Mouse (Mus musculus) myocyte (in vitro differentiated cells): ENCODE measurements around the gene Slc36a2. TPM values are rescaled to one million over a fixed set of nuclear protein-coding genes. Genes with fewer than 3 reads are reported as not detected.

Experiments
- H3K27me3 ChIP-seq: one replicate; pipeline ENCODE4 v1.6.1; 2011; ENCODE audit not compliant: control insufficient read depth, insufficient read depth, insufficient read length
- H3K36me3 ChIP-seq: one replicate; pipeline ENCODE4 v1.6.1; 2011; ENCODE audit not compliant: control insufficient read depth, insufficient read depth
- H3K4me2 ChIP-seq: one replicate; pipeline ENCODE4 v1.6.1; 2011; ENCODE audit warnings: low read depth, control low read depth
- H3K4me3 ChIP-seq: one replicate; pipeline ENCODE4 v1.5.1; 2011; ENCODE audit warnings: mild to moderate bottlenecking, control low read depth, moderate library complexity
- H3K79me2 ChIP-seq: one replicate; pipeline ENCODE4 v1.6.1; 2011; ENCODE audit not compliant: control insufficient read depth, insufficient read depth
- H3ac ChIP-seq: one replicate; pipeline ENCODE4 v1.6.1; 2011; ENCODE audit not compliant: control insufficient read depth, insufficient read length
- CEBPB ChIP-seq: IDR thresholded peaks from 2 replicates; pipeline ENCODE4 v1.6.1; 2011; ENCODE audit warnings: mild to moderate bottlenecking, moderate library complexity; ENCODE audit not compliant: poor library complexity, insufficient read depth, severe bottlenecking
- E2F4 ChIP-seq: IDR thresholded peaks from one replicate; pipeline ENCODE4 v1.6.1; 2011; ENCODE audit warnings: mild to moderate bottlenecking, control low read depth, moderate library complexity; ENCODE audit not compliant: insufficient read depth
- MAX ChIP-seq: IDR thresholded peaks from one replicate; pipeline ENCODE4 v1.6.1; 2011; ENCODE audit warnings: low read depth, mild to moderate bottlenecking, control low read depth
- MYOD1 ChIP-seq, 3 experiments: IDR thresholded peaks; one replicate each; pipeline ENCODE4 v1.6.1; 2011; ENCODE audit warnings: control low read depth in 2 of 3, low read depth in 2 of 3, mild to moderate bottlenecking in 2 of 3, moderate library complexity in 1 of 3; ENCODE audit not compliant: insufficient read length in 2 of 3, control insufficient read depth in 1 of 3
- MYOG ChIP-seq, 3 experiments: IDR thresholded peaks; one replicate each; pipeline ENCODE4 v1.6.1; 2011; ENCODE audit warnings: control low read depth in 2 of 3, low read depth in 2 of 3, mild to moderate bottlenecking in 2 of 3; ENCODE audit not compliant: insufficient read length in 2 of 3, control insufficient read depth in 1 of 3, insufficient read depth in 1 of 3
- POLR2A ChIP-seq: IDR thresholded peaks from one replicate; pipeline ENCODE4 v1.6.1; 2011; ENCODE audit warnings: low read depth, mild to moderate bottlenecking, control low read depth, moderate library complexity; ENCODE audit not compliant: insufficient read length
- POLR2AphosphoS2 ChIP-seq: IDR thresholded peaks from one replicate; pipeline ENCODE4 v1.6.1; 2011; ENCODE audit warnings: low read depth, control low read depth; ENCODE audit not compliant: insufficient read length
- REST ChIP-seq: IDR thresholded peaks from one replicate; pipeline ENCODE4 v1.6.1; 2011; ENCODE audit warnings: mild to moderate bottlenecking, control low read depth, moderate library complexity; ENCODE audit not compliant: insufficient read depth, insufficient read length
- SRF ChIP-seq: IDR thresholded peaks from one replicate; pipeline ENCODE4 v1.6.1; 2011; ENCODE audit warnings: low read depth; ENCODE audit not compliant: control insufficient read depth, insufficient read length
- TCF12 ChIP-seq: IDR thresholded peaks from one replicate; pipeline ENCODE4 v1.6.1; 2011; ENCODE audit warnings: mild to moderate bottlenecking, control low read depth; ENCODE audit not compliant: poor library complexity, insufficient read depth, severe bottlenecking
- TCF3 ChIP-seq: IDR thresholded peaks from one replicate; pipeline ENCODE4 v1.6.1; 2011; ENCODE audit warnings: low read depth, control low read depth; ENCODE audit not compliant: insufficient read length
- USF1 ChIP-seq: IDR thresholded peaks from one replicate; pipeline ENCODE4 v1.6.1; 2011; ENCODE audit warnings: low read depth, mild to moderate bottlenecking, control low read depth, moderate library complexity
- polyA plus RNA-seq: library from polyadenylated mRNA; unstranded; fragments of >200 nt; fragmentation: generic; extraction: Trizol; gene quantifications from one replicate; pipeline ENCODE4 v1.2.1, GENCODE M21; 2012; ENCODE audit warnings: missing spikeins

Gene Slc36a2
- polyA plus RNA-seq, 1 experiment: not detected

GRCm38 (mm10) chr11:55204159-55204596 is 19.3 kb upstream of the Slc36a2 start, which contains the start of gene Slc36a1:
Slc36a1 (plus strand) TSS chr11:55204350.
- TF ChIP-seq REST (no peak), MAX (no peak), USF1 (peak; percentile 99), TCF12 (no peak), MYOG (IDR thresholded peaks at IDR 0.05; ENCODE audit: control insufficient read depth in 1 of 3, insufficient read depth in 1 of 3, insufficient read length in 2 of 3, low read depth in 2 of 3) (peak in 1 of 3 experiments; percentile 35), POLR2A (no peak), MYOD1 (IDR thresholded peaks at IDR 0.05; ENCODE audit: control insufficient read depth in 1 of 3, insufficient read length in 2 of 3, low read depth in 2 of 3) (no peak), SRF (peak; percentile 10), POLR2AphosphoS2 (peak; percentile 44)
- peak within 1 kb of the TSS; percentile 90 for H3K4me2 ChIP-seq
- H3K36me3 ChIP-seq: no peaks in the 10 kb centered on the region
- H3K79me2 ChIP-seq: no peaks in the 10 kb centered on the region
- peak within 1 kb of the TSS; percentile 43 for H3K4me3 ChIP-seq
- peak within 1 kb of the TSS; percentile 15 for H3ac ChIP-seq
- H3K27me3 ChIP-seq: no peaks in the 10 kb centered on the region

GRCm38 (mm10) chr11:55197740-55198510 is 13.0 kb upstream of the Slc36a2 start:
- Histone ChIP-seq H3K4me2 (no peak overlapping the region), H3K36me3 (no peaks in the 10 kb centered on the region), H3K27me3 (no peaks in the 10 kb centered on the region), H3K4me3 (no peak overlapping the region), H3K79me2 (no peaks in the 10 kb centered on the region), H3ac (no peak overlapping the region)
- TF ChIP-seq SRF (no peak), TCF12 (no peak), E2F4 (no peak), MYOG (IDR thresholded peaks at IDR 0.05; ENCODE audit: control insufficient read depth in 1 of 3, insufficient read depth in 1 of 3, insufficient read length in 2 of 3, low read depth in 2 of 3) (no peak)

GRCm38 (mm10) chr11:55197086-55197485 is 12.2 kb upstream of the Slc36a2 start:
- H3K4me2 ChIP-seq: no peak overlapping the region
- H3K79me2 ChIP-seq: no peaks in the 10 kb centered on the region
- no peak overlapping the region for H3ac ChIP-seq
- no peak for TF ChIP-seq CEBPB
- no peak for TF ChIP-seq TCF3
- no peak for TF ChIP-seq REST
- no peak for TF ChIP-seq USF1
- no peak for TF ChIP-seq MAX
- no peak for TF ChIP-seq E2F4
- TF ChIP-seq SRF: no peak
- no peak for TF ChIP-seq POLR2A
- no peak for TF ChIP-seq MYOG (IDR thresholded peaks at IDR 0.05; ENCODE audit: control insufficient read depth in 1 of 3, insufficient read depth in 1 of 3, insufficient read length in 2 of 3, low read depth in 2 of 3)
- no peaks in the 10 kb centered on the region for H3K36me3 ChIP-seq
- H3K4me3 ChIP-seq: no peak overlapping the region
- peaks cover under 1% of the 10 kb centered on the region for H3K27me3 ChIP-seq

- peaks cover 14% of the 10 kb centered on the region for H3K27me3 ChIP-seq
- TF ChIP-seq POLR2A (no peak), MYOG (IDR thresholded peaks at IDR 0.05; ENCODE audit: control insufficient read depth in 1 of 3, insufficient read depth in 1 of 3, insufficient read length in 2 of 3, low read depth in 2 of 3) (no peak), E2F4 (no peak), SRF (no peak), TCF3 (no peak), MYOD1 (IDR thresholded peaks at IDR 0.05; ENCODE audit: control insufficient read depth in 1 of 3, insufficient read length in 2 of 3, low read depth in 2 of 3) (no peak), POLR2AphosphoS2 (no peak), REST (no peak), CEBPB (no peak), MAX (no peak), TCF12 (no peak), USF1 (no peak)
These were observed 5.3 kb upstream of the Slc36a2 start for GRCm38 (mm10) chr11:55190216-55190615.

GRCm38 (mm10) chr11:55187777-55188176 is 2.9 kb upstream of the Slc36a2 start:
- H3ac ChIP-seq: no peak overlapping the region
- no peaks in the 10 kb centered on the region for H3K79me2 ChIP-seq
- H3K4me2 ChIP-seq: peak overlapping the region; percentile 23
- no peak overlapping the region for H3K4me3 ChIP-seq
- peaks cover 24% of the 10 kb centered on the region for H3K27me3 ChIP-seq
- no peaks in the 10 kb centered on the region for H3K36me3 ChIP-seq
- TF ChIP-seq TCF3: no peak
- no peak for TF ChIP-seq E2F4
- TF ChIP-seq MYOD1 (IDR thresholded peaks at IDR 0.05; ENCODE audit: control insufficient read depth in 1 of 3, insufficient read length in 2 of 3, low read depth in 2 of 3): no peak
- TF ChIP-seq CEBPB: no peak
- TF ChIP-seq REST: no peak
- TF ChIP-seq TCF12: no peak
- TF ChIP-seq MYOG (IDR thresholded peaks at IDR 0.05; ENCODE audit: control insufficient read depth in 1 of 3, insufficient read depth in 1 of 3, insufficient read length in 2 of 3, low read depth in 2 of 3): no peak
- no peak for TF ChIP-seq POLR2AphosphoS2
- TF ChIP-seq MAX: no peak
- no peak for TF ChIP-seq USF1
- no peak for TF ChIP-seq POLR2A
- no peak for TF ChIP-seq SRF

More at GRCm38 (mm10) chr11:55190216-55190615, 5.3 kb upstream of the Slc36a2 start:
- H3K4me3 ChIP-seq: no peak overlapping the region
- H3ac ChIP-seq: no peak overlapping the region
- no peak overlapping the region for H3K4me2 ChIP-seq
- no peaks in the 10 kb centered on the region for H3K79me2 ChIP-seq
- H3K36me3 ChIP-seq: no peaks in the 10 kb centered on the region
